Mouse (Mus musculus) CH12.LX (cell line): ENCODE data around the gene Cbx8. TPM values are rescaled to one million over a fixed set of nuclear protein-coding genes. Genes with fewer than 3 reads are reported as not detected.

ENCODE experiments used
- DNase-seq: peaks from one replicate; pipeline ENCODE4 v3.0.0-alpha.2; 2013; ENCODE audit errors: extremely low read depth
- H3K27ac ChIP-seq: 2 replicates; pipeline ENCODE4 v1.5.1; 2012; ENCODE audit warnings: low read depth, mild to moderate bottlenecking, control low read depth, moderate library complexity; ENCODE audit not compliant: insufficient read depth
- H3K27me3 ChIP-seq: replicated peaks from 2 replicates; pipeline ENCODE3; 2012; ENCODE audit warnings: inconsistent platforms
- H3K36me3 ChIP-seq, 2 experiments: replicated peaks in 1 of 2; 2 replicates each; pipeline versions ENCODE3 to v1.6.1; 2012; ENCODE audit warnings: inconsistent platforms in 1 of 2, low read length in 1 of 2, mild to moderate bottlenecking in 1 of 2, mixed read lengths in 1 of 2, moderate library complexity in 1 of 2; ENCODE audit not compliant: control insufficient read depth in 1 of 2, insufficient read depth in 1 of 2
- H3K4me1 ChIP-seq, 2 experiments: 2 replicates each; pipeline ENCODE4 v1.6.1; 2012; ENCODE audit warnings: inconsistent platforms in 1 of 2, moderate library complexity in 1 of 2; ENCODE audit not compliant: insufficient read depth in 2 of 2, control insufficient read depth in 1 of 2
- H3K4me2 ChIP-seq: 2 replicates; pipeline ENCODE4 v1.6.1; 2012; ENCODE audit warnings: low read depth, mild to moderate bottlenecking, control low read depth; ENCODE audit not compliant: poor library complexity, insufficient read depth, severe bottlenecking
- H3K4me3 ChIP-seq, 3 experiments: fragments of 150-350 bp in 1 of 3; sonication (generic) in 1 of 3; replicated peaks in 1 of 3; 2 replicates each; pipeline versions ENCODE3 to v1.5.1; 2011 to 2012; ENCODE audit warnings: low read depth in 2 of 3, low read length in 2 of 3, mild to moderate bottlenecking in 2 of 3, moderate library complexity in 2 of 3, control low read depth in 1 of 3, improper control_type of control experiment in 1 of 3, inconsistent platforms in 1 of 3, mixed read lengths in 1 of 3; ENCODE audit not compliant: poor library complexity in 1 of 3
- H3K79me2 ChIP-seq: replicated peaks from 2 replicates; pipeline ENCODE4 v1.6.1; 2012; ENCODE audit warnings: mild to moderate bottlenecking, moderate library complexity; ENCODE audit not compliant: control insufficient read depth, poor library complexity, insufficient read depth, severe bottlenecking; ENCODE audit errors: extremely low read depth
- H3K9ac ChIP-seq: 2 replicates; pipeline ENCODE4 v1.6.1; 2012; ENCODE audit warnings: low read depth, mild to moderate bottlenecking, control low read depth, moderate library complexity; ENCODE audit not compliant: insufficient read depth
- H3K9me3 ChIP-seq: replicated peaks from 2 replicates; pipeline ENCODE3; 2012; ENCODE audit warnings: low read length, inconsistent platforms, mixed read lengths
- BHLHE40 ChIP-seq: IDR thresholded peaks from 2 replicates; pipeline ENCODE4 v1.6.1; 2011; ENCODE audit warnings: mild to moderate bottlenecking, low read depth, low read length, improper control_type of control experiment
- CHD1 ChIP-seq: IDR thresholded peaks from 2 replicates; pipeline ENCODE4 v1.6.1; 2012; ENCODE audit warnings: low read depth, low read length, improper control_type of control experiment, inconsistent platforms
- CHD2 ChIP-seq: IDR thresholded peaks from 2 replicates; pipeline ENCODE4 v1.6.1; 2011; ENCODE audit warnings: low read length, improper control_type of control experiment
- CTCF ChIP-seq, 2 experiments: IDR thresholded peaks in 1 of 2; conservative IDR thresholded peaks in 1 of 2; 2 replicates each; pipeline ENCODE4 v1.5.1; 2011 to 2012; ENCODE audit warnings: low read depth in 2 of 2, low read length in 2 of 2, improper control_type of control experiment in 1 of 2, inconsistent platforms in 1 of 2, mild to moderate bottlenecking in 1 of 2, moderate library complexity in 1 of 2
- ELF1 ChIP-seq: IDR thresholded peaks from 2 replicates; pipeline ENCODE4 v1.6.1; 2014; ENCODE audit warnings: low read depth, mild to moderate bottlenecking, inconsistent platforms, low read length, improper control_type of control experiment
- EP300 ChIP-seq: IDR thresholded peaks from 2 replicates; pipeline ENCODE4 v1.6.1; 2011; ENCODE audit warnings: low read length, improper control_type of control experiment
- GABPA ChIP-seq: IDR thresholded peaks from 2 replicates; pipeline ENCODE4 v1.6.1; 2012; ENCODE audit warnings: low read depth, low read length, improper control_type of control experiment, inconsistent platforms; ENCODE audit not compliant: insufficient replicate concordance
- HCFC1 ChIP-seq: IDR thresholded peaks from 2 replicates; pipeline ENCODE4 v1.6.1; 2012; ENCODE audit warnings: low read depth, mild to moderate bottlenecking, inconsistent platforms, low read length, improper control_type of control experiment
- JUN ChIP-seq: IDR thresholded peaks from 2 replicates; pipeline ENCODE4 v1.6.1; 2011; ENCODE audit warnings: low read depth, mild to moderate bottlenecking, low read length, improper control_type of control experiment, moderate library complexity; ENCODE audit not compliant: insufficient read depth
- JUND ChIP-seq: conservative IDR thresholded peaks from 2 replicates; pipeline ENCODE4 v1.6.1; 2011; ENCODE audit warnings: low read depth, low read length, improper control_type of control experiment
- MAFK ChIP-seq: IDR thresholded peaks from 2 replicates; pipeline ENCODE4 v1.6.1; 2011; ENCODE audit warnings: low read length, improper control_type of control experiment; ENCODE audit not compliant: insufficient replicate concordance
- MAX ChIP-seq: IDR thresholded peaks from 2 replicates; pipeline ENCODE4 v1.6.1; 2011; ENCODE audit warnings: low read length, improper control_type of control experiment
- MXI1 ChIP-seq: IDR thresholded peaks from 2 replicates; pipeline ENCODE4 v1.6.1; 2011; ENCODE audit warnings: mild to moderate bottlenecking, low read depth, low read length, improper control_type of control experiment
- MYC ChIP-seq: IDR thresholded peaks from 2 replicates; pipeline ENCODE4 v1.6.1; 2011; ENCODE audit warnings: low read depth, mild to moderate bottlenecking, improper control_type of control experiment, low read length
- NELFE ChIP-seq: IDR thresholded peaks from 2 replicates; pipeline ENCODE4 v1.6.1; 2011; ENCODE audit warnings: low read depth, low read length, improper control_type of control experiment
- NRF1 ChIP-seq: IDR thresholded peaks from 2 replicates; pipeline ENCODE4 v1.6.1; 2014; ENCODE audit warnings: low read depth, mild to moderate bottlenecking, inconsistent platforms, low read length, improper control_type of control experiment, moderate library complexity
- POLR2A ChIP-seq: IDR thresholded peaks from 2 replicates; pipeline ENCODE4 v1.6.1; 2011; ENCODE audit warnings: low read depth, mild to moderate bottlenecking, improper control_type of control experiment, low read length
- POLR2AphosphoS2 ChIP-seq: IDR thresholded peaks from 2 replicates; pipeline ENCODE4 v1.6.1; 2011; ENCODE audit warnings: low read depth, low read length, improper control_type of control experiment
- RAD21 ChIP-seq: IDR thresholded peaks from 2 replicates; pipeline ENCODE4 v1.6.1; 2011; ENCODE audit warnings: low read depth, mild to moderate bottlenecking, low read length, improper control_type of control experiment, moderate library complexity
- RCOR1 ChIP-seq: conservative IDR thresholded peaks from 2 replicates; pipeline ENCODE4 v1.6.1; 2012; ENCODE audit warnings: low read depth, mild to moderate bottlenecking, inconsistent platforms, low read length, improper control_type of control experiment
- SIN3A ChIP-seq: IDR thresholded peaks from 2 replicates; pipeline ENCODE4 v1.6.1; 2012; ENCODE audit warnings: low read length, improper control_type of control experiment, inconsistent platforms
- TCF12 ChIP-seq: IDR thresholded peaks from 2 replicates; pipeline ENCODE4 v1.6.1; 2014; ENCODE audit warnings: low read depth, mild to moderate bottlenecking, inconsistent platforms, low read length, improper control_type of control experiment
- UBTF ChIP-seq: IDR thresholded peaks from 2 replicates; pipeline ENCODE4 v1.6.1; 2012; ENCODE audit warnings: low read depth, mild to moderate bottlenecking, inconsistent platforms, low read length, improper control_type of control experiment, moderate library complexity
- USF1 ChIP-seq: IDR thresholded peaks from 2 replicates; pipeline ENCODE4 v1.6.1; 2014; ENCODE audit warnings: low read depth, mild to moderate bottlenecking, inconsistent platforms, low read length, improper control_type of control experiment
- ZC3H11A ChIP-seq: IDR thresholded peaks from 2 replicates; pipeline ENCODE4 v1.6.1; 2012; ENCODE audit warnings: low read depth, mild to moderate bottlenecking, inconsistent platforms, low read length, improper control_type of control experiment
- ZMIZ1 ChIP-seq: IDR thresholded peaks from 2 replicates; pipeline ENCODE4 v1.6.1; 2012; ENCODE audit warnings: low read depth, mild to moderate bottlenecking, inconsistent platforms, low read length, improper control_type of control experiment
- dilution Hi-C: fragments of 300-500 bp; cut with MboI; formaldehyde crosslinking; loops from 2 replicates; pipeline ENCODE4 v1.14.3; 2020; ENCODE audit warnings: low sequenced_read_pairs; ENCODE audit not compliant: extremely low pct_unique_long_range_greater_than_20kb, extremely low pct_ligation_motif_present
- in situ Hi-C: fragments of 300-500 bp; cut with MboI; formaldehyde crosslinking; loops from 3 replicates; pipeline ENCODE4 v1.14.3; 2019; ENCODE audit warnings: low sequenced_read_pairs, low pct_ligation_motif_present, low pct_unique_long_range_greater_than_20kb, mixed read lengths
- polyA plus RNA-seq: library from polyadenylated mRNA; unstranded; fragments of >175 nt; gene quantifications from 2 replicates; pipeline ENCODE4 v1.2.1, GENCODE M21; 2012; ENCODE audit warnings: low read depth; ENCODE audit not compliant: insufficient read length
- total RNA-seq, 2 experiments: library from RNA; depleted of rRNA; stranded (reverse); fragments of 300-350 nt in 1 of 2; fragments of >200 nt in 1 of 2; gene quantifications; 2 replicates each; pipeline ENCODE4 v1.2.3; 2012 to 2014

Cbx8 gene
- total and polyA plus RNA-seq, 3 experiments: 6.0 to 10.2 (median 6.2) TPM

- DNase-seq: no peak
- TF ChIP-seq BHLHE40 (no peak; the same call in 1 of the 2 replicates), MAX (no peak; the same call in 1 of the 2 replicates), MXI1 (peak; percentile 1; the same call in 1 of the 2 replicates), UBTF (0 out of 2 replicates have a peak, but pooled peaks have one; percentile 12), NELFE (no peak), ZC3H11A (no peak), ELF1 (no peak), RAD21 (no peak)
- Histone ChIP-seq H3K4me3 (peak overlapping the region; percentile 55 to 68 (median 65)), H3K9me3 (no peaks in the 10 kb centered on the region), H3K36me3 (no peaks in the 10 kb centered on the region), H3K4me2 (peak overlapping the region; percentile 55), H3K9ac (peak overlapping the region; percentile 71), H3K27ac (peak overlapping the region; percentile 59), H3K79me2 (peaks cover 7% of the 10 kb centered on the region), H3K27me3 (peaks cover 41% of the 10 kb centered on the region), H3K4me1 (peaks cover 17 to 67% of the 10 kb centered on the region in 2 experiments)
- dilution Hi-C loops: no loop called here
- in situ Hi-C loops: loop anchor here (5.0 kb wide), 3 partner anchors 37 to 102 kb away; no protein-coding TSS in a partner anchor
These were observed 49.5 kb upstream of the Cbx8 start for GRCm38 (mm10) chr11:119090076-119090960.

DNA sequence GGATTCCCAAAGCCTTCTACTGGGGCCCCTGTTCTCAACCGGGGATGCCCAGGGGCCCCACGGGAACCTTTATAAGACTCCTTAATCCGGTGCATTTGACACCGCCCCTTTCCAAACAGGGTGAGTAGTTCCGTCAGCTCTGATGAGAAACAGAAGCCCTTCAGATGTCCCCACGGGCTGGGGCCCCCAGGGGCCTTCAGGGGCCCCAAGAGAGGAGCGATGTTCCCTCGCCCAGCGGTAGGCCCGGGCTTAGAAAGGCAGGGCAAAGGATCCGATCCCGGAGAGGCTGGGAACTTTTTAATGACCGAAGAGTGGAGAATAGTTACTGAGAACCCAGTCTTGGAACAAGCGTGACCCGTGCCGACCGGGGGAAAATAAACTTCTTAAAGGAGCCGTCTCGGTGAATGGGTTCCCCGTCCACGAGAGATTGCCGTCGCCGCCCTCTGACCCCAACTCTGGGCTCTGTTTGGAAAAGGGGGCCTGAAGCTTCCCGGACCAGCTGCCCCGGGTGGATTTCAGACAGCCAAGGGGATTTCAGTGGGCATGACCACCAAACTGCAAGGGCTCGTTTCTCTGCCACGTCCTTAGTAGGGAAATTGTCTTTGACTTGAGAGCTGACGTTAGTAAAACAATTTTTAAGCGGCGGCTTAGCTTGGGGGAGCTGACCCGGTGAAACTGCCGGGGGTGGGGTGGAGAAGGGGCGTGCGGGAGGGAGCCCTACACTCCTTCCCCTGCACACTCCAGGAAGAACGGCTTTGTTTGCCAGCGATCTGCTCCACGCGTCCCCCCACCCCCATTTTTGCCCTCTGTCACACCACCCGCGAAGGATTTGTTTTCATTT, 48.7 kb upstream of the Cbx8 start:
- Histone ChIP-seq H3K79me2 (peaks cover 16% of the 10 kb centered on the region), H3K36me3 (peaks cover under 1 to 5% of the 10 kb centered on the region in 2 experiments), H3K27me3 (peaks cover 35% of the 10 kb centered on the region), H3K4me1 (peaks cover 17 to 70% of the 10 kb centered on the region in 2 experiments), H3K4me2 (peak overlapping the region; percentile 55), H3K9me3 (no peaks in the 10 kb centered on the region), H3K9ac (peak overlapping the region; percentile 71), H3K27ac (peak overlapping the region; percentile 89), H3K4me3 (peak overlapping the region; percentile 55 to 68 (median 65))
- DNase-seq: peak; percentile 86
- in situ Hi-C loops (loop anchor here (5.0 kb wide), 3 partner anchors 37 to 103 kb away; no protein-coding TSS in a partner anchor), dilution Hi-C loops (no loop called here)
- TF ChIP-seq UBTF: 0 out of 2 replicates have a peak, but pooled peaks have one; percentile 19
- TF ChIP-seq MAX: 0 out of 2 replicates have a peak, but pooled peaks have one; percentile 27
- TF ChIP-seq POLR2A: peak; percentile 66; the same call in 1 of the 2 replicates
- TF ChIP-seq CTCF (conservative IDR thresholded peaks at IDR 0.05 in 1 of 2, IDR thresholded peaks at IDR 0.05 in 1 of 2; ENCODE audit: low read depth in 2 of 2, low read length in 2 of 2): peak in 1 of 2 experiments; percentile 11; a peak in 1 of 4 replicates
- no peak for TF ChIP-seq ZC3H11A
- peak; percentile 97 for TF ChIP-seq RCOR1
- peak; percentile 72; the same call in 1 of the 2 replicates for TF ChIP-seq POLR2AphosphoS2
- TF ChIP-seq TCF12: peak; percentile 93
- TF ChIP-seq MXI1: peak; percentile 26; the same call in 1 of the 2 replicates
- TF ChIP-seq USF1: no peak
- no peak for TF ChIP-seq GABPA
- TF ChIP-seq MYC: no peak
- TF ChIP-seq ELF1: peak; percentile 56
- TF ChIP-seq NELFE: peak; percentile 74
- TF ChIP-seq SIN3A: peak; percentile 89
- TF ChIP-seq JUND: no peak
- TF ChIP-seq CHD2: peak; percentile 92
- TF ChIP-seq BHLHE40: peak; percentile 85
- no peak for TF ChIP-seq JUN
- TF ChIP-seq NRF1: 0 out of 2 replicates have a peak, but pooled peaks have one; percentile 5
- TF ChIP-seq ZMIZ1: peak; percentile 79
- peak; percentile 90; the same call in 1 of the 2 replicates for TF ChIP-seq CHD1
- TF ChIP-seq EP300: peak; percentile 79
- no peak; the same call in 1 of the 2 replicates for TF ChIP-seq MAFK
- TF ChIP-seq HCFC1: peak; percentile 58
